14 mouse cellular contexts compared by ENCODE assay signal in the genomic region with DNA sequence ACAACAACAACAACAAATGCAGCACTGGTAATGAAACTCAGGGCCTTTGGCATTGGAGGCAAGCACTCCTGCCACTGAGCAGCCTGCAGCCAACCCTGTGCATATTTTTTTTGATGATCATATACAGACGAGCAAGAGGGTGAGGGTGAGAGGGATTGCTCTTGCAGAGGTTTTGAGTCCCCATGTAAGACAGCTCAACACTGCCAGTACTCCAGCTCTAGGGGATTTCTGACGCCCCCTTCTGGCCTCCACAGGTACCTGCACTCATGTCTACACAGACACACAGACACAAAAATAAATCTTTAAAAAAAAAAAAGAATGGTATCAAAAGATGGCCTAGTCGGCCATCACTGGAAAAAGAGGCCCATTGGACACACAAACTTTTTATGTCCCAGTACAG.
"Had no signal": no experiment of that assay in that cellular context is flagged by ENCODE, and none has a peak within 500 bp of the region (broad histone marks: within the 10 kb centered on the region; RNA-seq: fewer than 3 reads in every experiment).

No protein-coding gene starts in this region.

- H3K27ac ChIP-seq: limb, embryonic 13.5 days; midbrain, embryonic 13.5 days; neural tube, embryonic 12.5 days; stomach, embryonic 15.5 days had no signal

- H3K36me3 ChIP-seq: limb, embryonic 13.5 days; midbrain, embryonic 13.5 days; neural tube, embryonic 12.5 days; stomach, embryonic 15.5 days had no signal

- H3K27me3 ChIP-seq: limb, embryonic 13.5 days; midbrain, embryonic 13.5 days; neural tube, embryonic 12.5 days; stomach, embryonic 15.5 days had no signal

- H3K9ac ChIP-seq: limb, embryonic 13.5 days; lung, embryonic 14.5 days; midbrain, embryonic 13.5 days; neural tube, embryonic 12.5 days; stomach, embryonic 15.5 days had no signal

- H3K4me1 ChIP-seq: limb, embryonic 13.5 days; neural tube, embryonic 12.5 days had no signal

- H3K4me3 ChIP-seq: limb, embryonic 13.5 days; midbrain, embryonic 13.5 days; myocyte; neural tube, embryonic 12.5 days; stomach, embryonic 15.5 days had no signal

- H3K9me3 ChIP-seq: limb, embryonic 13.5 days; midbrain, embryonic 13.5 days; neural tube, embryonic 12.5 days; stomach, embryonic 15.5 days had no signal

- DNase-seq: kidney, adult 2 months; kidney, postnatal 25 days; layer of hippocampus, adult 9-11 months; left cerebral cortex, postnatal 4 days; lung, embryonic 14.5 days; lung, postnatal 14 days; right cerebral cortex, postnatal 4 days; spleen, adult 18-20 months; thymus, postnatal 4 days had no signal

- ATAC-seq: midbrain, embryonic 13.5 days had no signal

- H3K4me2 ChIP-seq: limb, embryonic 13.5 days; lung, embryonic 14.5 days; midbrain, embryonic 13.5 days; neural tube, embryonic 12.5 days; stomach, embryonic 15.5 days had no signal
